Mouse (Mus musculus): ENCODE results near the gene Il22ra1. TPM values are rescaled to one million over a fixed set of nuclear protein-coding genes. Genes with fewer than 3 reads are reported as not detected.
A peak's percentile ranks its signal among the peaks of the same experiment; 100 is the strongest.

Il22ra1 gene
- polyA plus RNA-seq (2021) = not detected

GRCm38 (mm10) chr4:135727817-135728216 lies at the start of gene Il22ra1:
Il22ra1 (plus strand) TSS chr4:135728172.
- no peak for ATAC-seq
- no peaks in the 10 kb centered on the region for H3K27me3 ChIP-seq
- no peak for TF ChIP-seq CTCF (IDR thresholded peaks at IDR 0.05)
- ChIA-PET POLR2A (no interaction called here), CTCF (no interaction called here)
- in situ Hi-C loops (cut with MboI; ENCODE audit: low pct_unique_long_range_greater_than_20kb) = no loop called here
- DNase-seq (ENCODE audit: low read depth, low spot score) = no peak

- DNase-seq (ENCODE audit: low read depth, low spot score) = no peak
- in situ Hi-C loops (cut with MboI; ENCODE audit: low pct_unique_long_range_greater_than_20kb) = loop anchor here (5.0 kb wide), 1 partner anchor 1722 kb away; no protein-coding TSS in a partner anchor
- ATAC-seq = no peak
- no peaks in the 10 kb centered on the region for H3K27me3 ChIP-seq
- CTCF ChIA-PET = no interaction called here
- TF ChIP-seq CTCF (IDR thresholded peaks at IDR 0.05) = no peak
- POLR2A ChIA-PET = no interaction called here
Observed at GRCm38 (mm10) chr4:135679316-135679715, 48.7 kb upstream of the Il22ra1 start.

GRCm38 (mm10) chr4:135681789-135682188 lies 46.2 kb upstream of the Il22ra1 start:
- DNase-seq (ENCODE audit: low read depth, low spot score) = no peak
- in situ Hi-C loops (cut with MboI; ENCODE audit: low pct_unique_long_range_greater_than_20kb) = loop anchor here (10.0 kb wide), 1 partner anchor 193 kb away; the partner anchor contains the start of gene Pnrc2
- no peak for ATAC-seq
- ChIA-PET CTCF (interaction anchor here (1.2 kb wide), 1 partner anchor 165 kb away, joined by 4 read pairs; no protein-coding TSS in a partner anchor), POLR2A (no interaction called here)
- no peak for TF ChIP-seq CTCF (IDR thresholded peaks at IDR 0.05)
- no peaks in the 10 kb centered on the region for H3K27me3 ChIP-seq

- no peaks in the 10 kb centered on the region for H3K27me3 ChIP-seq
- in situ Hi-C loops (cut with MboI; ENCODE audit: low pct_unique_long_range_greater_than_20kb) = loop anchor here (10.0 kb wide), 1 partner anchor 191 kb away; the partner anchor contains the start of gene Pnrc2
- DNase-seq (ENCODE audit: low read depth, low spot score) = no peak
- CTCF ChIA-PET = interaction anchor here (2.0 kb wide), 1 partner anchor 12 kb away, joined by 6 read pairs; no protein-coding TSS in a partner anchor
- no peak for ATAC-seq
- POLR2A ChIA-PET = no interaction called here
- peak; percentile 59 for TF ChIP-seq CTCF (IDR thresholded peaks at IDR 0.05)
Observed at GRCm38 (mm10) chr4:135683553-135683952, 44.4 kb upstream of the Il22ra1 start.

- no peak for TF ChIP-seq CTCF (IDR thresholded peaks at IDR 0.05)
- CTCF ChIA-PET = interaction anchor here (1.2 to 2.0 kb wide), 3 partner anchors 11 to 177 kb away, joined by 3 to 6 read pairs (median 3); no protein-coding TSS in a partner anchor
- no peaks in the 10 kb centered on the region for H3K27me3 ChIP-seq
- in situ Hi-C loops (cut with MboI; ENCODE audit: low pct_unique_long_range_greater_than_20kb) = loop anchor here (10.0 kb wide), 1 partner anchor 190 kb away; the partner anchor contains the start of gene Pnrc2
- ATAC-seq (no peak), DNase-seq (ENCODE audit: low read depth, low spot score) (no peak)
- POLR2A ChIA-PET = no interaction called here
Observed at GRCm38 (mm10) chr4:135684731-135685130, 43.2 kb upstream of the Il22ra1 start.

DNA sequence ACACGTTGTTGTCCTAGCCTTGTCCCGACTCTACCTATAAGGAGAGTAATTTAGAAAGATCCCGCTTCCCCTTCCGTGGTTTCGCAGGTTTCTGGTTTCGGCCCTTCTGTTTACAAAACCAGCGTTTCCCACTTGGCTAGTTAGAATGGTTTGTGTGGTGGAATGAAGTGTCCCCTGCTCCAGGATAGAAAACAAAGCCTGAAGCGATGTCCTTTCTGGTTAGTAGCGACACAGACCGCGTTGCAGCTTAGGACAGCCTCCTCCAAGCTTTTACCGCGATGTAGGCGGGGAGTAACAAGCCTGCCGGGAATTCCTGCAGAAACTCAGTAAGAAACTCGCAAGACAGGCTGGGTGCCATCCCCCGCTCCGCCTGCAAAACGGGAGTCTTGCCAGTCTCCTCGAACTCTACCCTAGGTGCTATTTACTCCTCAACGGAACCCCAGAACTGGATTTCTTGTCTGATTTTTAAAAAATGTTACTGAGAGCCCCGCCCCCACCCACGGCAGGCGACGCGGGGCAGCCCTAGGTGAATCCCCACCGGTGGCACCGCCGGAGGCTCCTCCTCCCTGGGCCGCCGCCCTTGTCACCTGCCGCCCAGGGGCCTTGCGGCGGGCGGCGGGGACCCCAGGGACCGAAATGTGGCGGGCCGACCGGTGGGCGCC lies 41.9 kb upstream of the Il22ra1 start, which contains the start of gene Ifnlr1:
Gene Ifnlr1 (plus strand): TSS at position 382 of the 662 bp plus-strand sequence.
- ATAC-seq (no peak), DNase-seq (ENCODE audit: low read depth, low spot score) (no peak)
- no peak for TF ChIP-seq CTCF (IDR thresholded peaks at IDR 0.05)
- no peaks in the 10 kb centered on the region for H3K27me3 ChIP-seq
- ChIA-PET POLR2A (interaction anchor here (0.7 kb wide), 1 partner anchor 14 kb away, joined by 3 read pairs; no protein-coding TSS in a partner anchor), CTCF (interaction anchor here (1.2 to 1.5 kb wide), 2 partner anchors 20 to 178 kb away, joined by 3 read pairs; no protein-coding TSS in a partner anchor)
- in situ Hi-C loops (cut with MboI; ENCODE audit: low pct_unique_long_range_greater_than_20kb) = loop anchor here (10.0 kb wide), 1 partner anchor 189 kb away; the partner anchor contains the start of gene Pnrc2

DNA sequence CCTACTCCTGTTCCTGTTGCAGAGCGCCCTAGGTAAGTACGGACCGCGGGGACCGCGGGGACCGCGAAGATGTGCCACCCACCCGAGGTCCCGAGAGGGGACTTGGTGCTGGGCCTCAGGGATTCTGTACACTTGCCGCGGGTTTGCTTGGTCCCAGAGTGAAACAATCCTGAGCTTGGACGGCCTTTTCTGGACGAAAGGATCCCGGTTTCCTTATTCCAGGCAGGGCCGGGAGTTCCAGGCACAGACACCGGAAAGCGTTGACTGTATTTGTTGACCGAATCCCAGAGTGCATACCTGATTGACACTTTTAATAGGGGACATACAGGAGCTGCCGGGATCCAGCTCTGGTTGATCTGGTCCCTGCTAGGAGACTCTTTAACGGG lies 41.4 kb upstream of the Il22ra1 start:
- CTCF ChIA-PET = no interaction called here
- ATAC-seq (no peak), DNase-seq (ENCODE audit: low read depth, low spot score) (no peak)
- no peaks in the 10 kb centered on the region for H3K27me3 ChIP-seq
- no peak for TF ChIP-seq CTCF (IDR thresholded peaks at IDR 0.05)
- in situ Hi-C loops (cut with MboI; ENCODE audit: low pct_unique_long_range_greater_than_20kb) = loop anchor here (10.0 kb wide), 1 partner anchor 188 kb away; the partner anchor contains the start of gene Pnrc2
- POLR2A ChIA-PET = no interaction called here

GRCm38 (mm10) chr4:135689797-135690196 lies 38.2 kb upstream of the Il22ra1 start:
- DNase-seq (ENCODE audit: low read depth, low spot score) (no peak), ATAC-seq (no peak)
- in situ Hi-C loops (cut with MboI; ENCODE audit: low pct_unique_long_range_greater_than_20kb) = loop anchor here (10.0 kb wide), 1 partner anchor 185 kb away; the partner anchor contains the start of gene Pnrc2
- no peak for TF ChIP-seq CTCF (IDR thresholded peaks at IDR 0.05)
- POLR2A ChIA-PET = no interaction called here
- CTCF ChIA-PET = no interaction called here
- no peaks in the 10 kb centered on the region for H3K27me3 ChIP-seq

DNA sequence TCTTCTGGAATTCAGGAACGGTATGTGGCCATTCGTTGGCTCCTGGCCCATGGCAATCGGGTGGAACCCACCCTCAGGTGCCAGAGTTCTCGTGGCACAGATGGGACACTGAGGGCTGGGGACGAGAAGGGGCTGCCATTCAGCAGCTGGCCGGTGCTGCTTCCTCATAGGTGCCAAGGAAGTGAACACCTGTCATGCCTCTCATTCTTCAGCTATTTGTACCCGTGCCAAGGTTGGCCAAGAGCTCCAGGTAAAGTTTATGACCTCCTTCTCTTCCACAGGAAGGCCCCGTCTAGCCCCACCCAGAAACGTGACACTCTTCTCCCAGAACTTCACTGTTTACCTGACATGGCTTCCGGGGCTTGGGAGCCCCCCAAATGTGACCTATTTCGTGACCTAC lies 37.7 kb upstream of the Il22ra1 start:
- no peak for TF ChIP-seq CTCF (IDR thresholded peaks at IDR 0.05)

DNA sequence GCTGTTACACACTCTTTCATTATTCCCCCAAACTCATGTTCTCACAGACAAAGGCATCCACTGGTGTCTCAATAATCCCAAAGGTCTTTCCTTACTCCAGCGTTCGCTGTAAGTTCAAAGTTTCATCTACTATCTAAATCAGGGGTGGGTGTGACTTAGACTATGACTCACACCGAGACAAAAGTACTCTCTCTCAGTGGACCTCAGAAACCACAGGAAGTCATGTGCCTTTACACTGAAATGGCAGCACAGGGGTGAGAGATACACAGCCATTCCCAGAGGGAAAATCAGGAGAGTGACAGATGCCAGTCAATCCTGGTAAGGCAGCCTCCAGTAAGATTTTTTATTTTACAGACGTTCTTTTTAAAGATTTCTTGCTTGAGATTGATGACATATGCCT lies 35.1 kb upstream of the Il22ra1 start:
- in situ Hi-C loops (cut with MboI; ENCODE audit: low pct_unique_long_range_greater_than_20kb) = no loop called here

More for the DNA sequence above, 37.7 kb upstream of the Il22ra1 start:
- in situ Hi-C loops (cut with MboI; ENCODE audit: low pct_unique_long_range_greater_than_20kb) = no loop called here
- no peak for DNase-seq (ENCODE audit: low read depth, low spot score)
- ChIA-PET POLR2A (no interaction called here), CTCF (no interaction called here)
- H3K27me3 ChIP-seq = no peaks in the 10 kb centered on the region
- no peak for ATAC-seq

GRCm38 (mm10) chr4:135698498-135698897 lies 29.5 kb upstream of the Il22ra1 start:
- DNase-seq (ENCODE audit: low read depth, low spot score) (no peak), ATAC-seq (no peak)
- in situ Hi-C loops (cut with MboI; ENCODE audit: low pct_unique_long_range_greater_than_20kb) = no loop called here
- CTCF ChIA-PET = no interaction called here
- TF ChIP-seq CTCF (IDR thresholded peaks at IDR 0.05) = no peak
- H3K27me3 ChIP-seq = no peaks in the 10 kb centered on the region
- POLR2A ChIA-PET = no interaction called here

More for the DNA sequence above, 35.1 kb upstream of the Il22ra1 start:
- ChIA-PET POLR2A (no interaction called here), CTCF (no interaction called here)
- no peaks in the 10 kb centered on the region for H3K27me3 ChIP-seq
- DNase-seq (ENCODE audit: low read depth, low spot score) (no peak), ATAC-seq (no peak)
- TF ChIP-seq CTCF (IDR thresholded peaks at IDR 0.05) = no peak

Measured in Patski (cell line).